Mouse (Mus musculus): ENCODE data around the gene Vps45.

The Vps45 gene

GRCm38 (mm10) chr3:96039857-96040662, 18.2 kb downstream of the Vps45 start:
- in situ Hi-C loops (cut with MboI, MseI) = loop anchor here (5.0 kb wide), 1 partner anchor 63 kb away; no protein-coding TSS in a partner anchor

- in situ Hi-C loops (cut with MboI, MseI) = no loop called here
Observed at GRCm38 (mm10) chr3:96038851-96039250, 19.4 kb downstream of the Vps45 start.

- in situ Hi-C loops (cut with MboI, MseI) = no loop called here
Observed at GRCm38 (mm10) chr3:96038156-96038555, 20.1 kb downstream of the Vps45 start.

GRCm38 (mm10) chr3:96036796-96037195, 21.5 kb downstream of the Vps45 start:
- in situ Hi-C loops (cut with MboI, MseI) = no loop called here

GRCm38 (mm10) chr3:96033046-96033445, 25.2 kb downstream of the Vps45 start:
- in situ Hi-C loops (cut with MboI, MseI) = no loop called here

GRCm38 (mm10) chr3:96032652-96033017, 25.6 kb downstream of the Vps45 start:
- in situ Hi-C loops (cut with MboI, MseI) = no loop called here

- in situ Hi-C loops (cut with MboI, MseI) = no loop called here
Observed at GRCm38 (mm10) chr3:96031991-96032651, 26.1 kb downstream of the Vps45 start.

- in situ Hi-C loops (cut with MboI, MseI) = no loop called here
Observed at GRCm38 (mm10) chr3:96029766-96030165, 28.5 kb downstream of the Vps45 start.

- in situ Hi-C loops (cut with MboI, MseI) = no loop called here
Observed at GRCm38 (mm10) chr3:96029336-96029735, 28.9 kb downstream of the Vps45 start.

GRCm38 (mm10) chr3:96027875-96028274, 30.4 kb downstream of the Vps45 start:
- in situ Hi-C loops (cut with MboI, MseI) = no loop called here

- in situ Hi-C loops (cut with MboI, MseI) = no loop called here
Observed at GRCm38 (mm10) chr3:96027145-96027544, 31.1 kb downstream of the Vps45 start.

GRCm38 (mm10) chr3:96021421-96022128, 36.7 kb downstream of the Vps45 start:
- in situ Hi-C loops (cut with MboI, MseI) = no loop called here

- in situ Hi-C loops (cut with MboI, MseI) = no loop called here
Observed at GRCm38 (mm10) chr3:96020735-96021134, 37.5 kb downstream of the Vps45 start.

GRCm38 (mm10) chr3:96017461-96017860, 40.8 kb downstream of the Vps45 start:
- in situ Hi-C loops (cut with MboI, MseI) = no loop called here

- in situ Hi-C loops (cut with MboI, MseI) = no loop called here
Observed at GRCm38 (mm10) chr3:96016257-96016889, 41.9 kb downstream of the Vps45 start.

- in situ Hi-C loops (cut with MboI, MseI) = no loop called here
Observed at GRCm38 (mm10) chr3:96015681-96016080, 42.6 kb downstream of the Vps45 start.

GRCm38 (mm10) chr3:96012805-96013204, 45.5 kb downstream of the Vps45 start:
- in situ Hi-C loops (cut with MboI, MseI) = no loop called here

- in situ Hi-C loops (cut with MboI, MseI) = no loop called here
Observed at GRCm38 (mm10) chr3:96008463-96008862, 49.8 kb downstream of the Vps45 start.

- in situ Hi-C loops (cut with MboI, MseI) = no loop called here
Observed at GRCm38 (mm10) chr3:96001560-96001959, 56.7 kb downstream of the Vps45 start.

GRCm38 (mm10) chr3:96000921-96001501, 57.3 kb downstream of the Vps45 start:
- in situ Hi-C loops (cut with MboI, MseI) = no loop called here

- in situ Hi-C loops (cut with MboI, MseI) = no loop called here
Observed at GRCm38 (mm10) chr3:96000080-96000632, 58.1 kb downstream of the Vps45 start.

Measured in T-helper 1 cell (primary cell).